Mouse (Mus musculus): ENCODE measurements around the gene Tbc1d4. TPM values are rescaled to one million over a fixed set of nuclear protein-coding genes. Genes with fewer than 3 reads are reported as not detected.

The Tbc1d4 gene
- polyA plus RNA-seq, 1 experiment: 0.04 TPM

- TF ChIP-seq GATA1 (IDR thresholded peaks at IDR 0.05; ENCODE audit: low read length) (no peak), TAL1 (IDR thresholded peaks at IDR 0.05; ENCODE audit: low read length) (no peak)
- Histone ChIP-seq H3K27me3 (ENCODE audit: control insufficient read depth) (no peaks in the 10 kb centered on the region), H3K9me3 (ENCODE audit: control insufficient read depth, low read length) (no peaks in the 10 kb centered on the region), H3K4me1 (ENCODE audit: control insufficient read depth) (no peaks in the 10 kb centered on the region), H3K36me3 (ENCODE audit: control insufficient read depth) (no peaks in the 10 kb centered on the region), H3K4me3 (replicated peaks) (no peak overlapping the region)
Measured at GRCm38 (mm10) chr14:101477827-101478220, 131.2 kb downstream of the Tbc1d4 start.

GRCm38 (mm10) chr14:101477081-101477826, 131.7 kb downstream of the Tbc1d4 start:
- Histone ChIP-seq H3K36me3 (ENCODE audit: control insufficient read depth) (no peaks in the 10 kb centered on the region), H3K27me3 (ENCODE audit: control insufficient read depth) (no peaks in the 10 kb centered on the region), H3K9me3 (ENCODE audit: control insufficient read depth, low read length) (no peaks in the 10 kb centered on the region), H3K4me3 (replicated peaks) (no peak overlapping the region), H3K4me1 (ENCODE audit: control insufficient read depth) (no peaks in the 10 kb centered on the region)
- no peak for TF ChIP-seq GATA1 (IDR thresholded peaks at IDR 0.05; ENCODE audit: low read length)
- TF ChIP-seq TAL1 (IDR thresholded peaks at IDR 0.05; ENCODE audit: low read length): no peak

GRCm38 (mm10) chr14:101469475-101470093, 139.4 kb downstream of the Tbc1d4 start:
- H3K27me3 ChIP-seq (ENCODE audit: control insufficient read depth): no peaks in the 10 kb centered on the region
- no peak for TF ChIP-seq TAL1 (IDR thresholded peaks at IDR 0.05; ENCODE audit: low read length)
- no peak for TF ChIP-seq GATA1 (IDR thresholded peaks at IDR 0.05; ENCODE audit: low read length)
- H3K4me1 ChIP-seq (ENCODE audit: control insufficient read depth): no peaks in the 10 kb centered on the region
- H3K4me3 ChIP-seq (replicated peaks): no peak overlapping the region
- H3K9me3 ChIP-seq (ENCODE audit: control insufficient read depth, low read length): no peaks in the 10 kb centered on the region
- no peaks in the 10 kb centered on the region for H3K36me3 ChIP-seq (ENCODE audit: control insufficient read depth)

GRCm38 (mm10) chr14:101468143-101468542, 140.8 kb downstream of the Tbc1d4 start:
- no peaks in the 10 kb centered on the region for H3K9me3 ChIP-seq (ENCODE audit: control insufficient read depth, low read length)

GRCm38 (mm10) chr14:101467532-101467931, 141.5 kb downstream of the Tbc1d4 start:
- Histone ChIP-seq H3K9me3 (ENCODE audit: control insufficient read depth, low read length) (no peaks in the 10 kb centered on the region), H3K27me3 (ENCODE audit: control insufficient read depth) (no peaks in the 10 kb centered on the region), H3K4me1 (ENCODE audit: control insufficient read depth) (no peaks in the 10 kb centered on the region), H3K36me3 (ENCODE audit: control insufficient read depth) (no peaks in the 10 kb centered on the region), H3K4me3 (replicated peaks) (no peak overlapping the region)
- TF ChIP-seq GATA1 (IDR thresholded peaks at IDR 0.05; ENCODE audit: low read length): no peak
- TF ChIP-seq TAL1 (IDR thresholded peaks at IDR 0.05; ENCODE audit: low read length): no peak

More at GRCm38 (mm10) chr14:101468143-101468542, 140.8 kb downstream of the Tbc1d4 start:
- no peaks in the 10 kb centered on the region for H3K27me3 ChIP-seq (ENCODE audit: control insufficient read depth)
- TF ChIP-seq GATA1 (IDR thresholded peaks at IDR 0.05; ENCODE audit: low read length): no peak
- TF ChIP-seq TAL1 (IDR thresholded peaks at IDR 0.05; ENCODE audit: low read length): no peak
- no peaks in the 10 kb centered on the region for H3K4me1 ChIP-seq (ENCODE audit: control insufficient read depth)
- H3K4me3 ChIP-seq (replicated peaks): no peak overlapping the region
- no peaks in the 10 kb centered on the region for H3K36me3 ChIP-seq (ENCODE audit: control insufficient read depth)

- Histone ChIP-seq H3K4me1 (ENCODE audit: control insufficient read depth) (no peaks in the 10 kb centered on the region), H3K36me3 (ENCODE audit: control insufficient read depth) (no peaks in the 10 kb centered on the region), H3K27me3 (ENCODE audit: control insufficient read depth) (no peaks in the 10 kb centered on the region), H3K4me3 (replicated peaks) (no peak overlapping the region), H3K9me3 (ENCODE audit: control insufficient read depth, low read length) (no peaks in the 10 kb centered on the region)
- no peak for TF ChIP-seq TAL1 (IDR thresholded peaks at IDR 0.05; ENCODE audit: low read length)
- TF ChIP-seq GATA1 (IDR thresholded peaks at IDR 0.05; ENCODE audit: low read length): no peak
Measured at GRCm38 (mm10) chr14:101466521-101466920, 142.5 kb downstream of the Tbc1d4 start.

GRCm38 (mm10) chr14:101465893-101466292, 143.1 kb downstream of the Tbc1d4 start:
- Histone ChIP-seq H3K27me3 (ENCODE audit: control insufficient read depth) (no peaks in the 10 kb centered on the region), H3K9me3 (ENCODE audit: control insufficient read depth, low read length) (no peaks in the 10 kb centered on the region), H3K36me3 (ENCODE audit: control insufficient read depth) (no peaks in the 10 kb centered on the region), H3K4me1 (ENCODE audit: control insufficient read depth) (no peaks in the 10 kb centered on the region), H3K4me3 (replicated peaks) (no peak overlapping the region)
- TF ChIP-seq TAL1 (IDR thresholded peaks at IDR 0.05; ENCODE audit: low read length): no peak
- TF ChIP-seq GATA1 (IDR thresholded peaks at IDR 0.05; ENCODE audit: low read length): no peak

- Histone ChIP-seq H3K9me3 (ENCODE audit: control insufficient read depth, low read length) (no peaks in the 10 kb centered on the region), H3K36me3 (ENCODE audit: control insufficient read depth) (no peaks in the 10 kb centered on the region), H3K27me3 (ENCODE audit: control insufficient read depth) (no peaks in the 10 kb centered on the region), H3K4me3 (replicated peaks) (no peak overlapping the region), H3K4me1 (ENCODE audit: control insufficient read depth) (no peaks in the 10 kb centered on the region)
- TF ChIP-seq TAL1 (IDR thresholded peaks at IDR 0.05; ENCODE audit: low read length): no peak
- no peak for TF ChIP-seq GATA1 (IDR thresholded peaks at IDR 0.05; ENCODE audit: low read length)
Measured at GRCm38 (mm10) chr14:101460768-101461167, 148.2 kb downstream of the Tbc1d4 start.

- no peak overlapping the region for H3K4me3 ChIP-seq (replicated peaks)
- no peaks in the 10 kb centered on the region for H3K4me1 ChIP-seq (ENCODE audit: control insufficient read depth)
- TF ChIP-seq GATA1 (IDR thresholded peaks at IDR 0.05; ENCODE audit: low read length) (no peak), TAL1 (IDR thresholded peaks at IDR 0.05; ENCODE audit: low read length) (no peak)
- no peaks in the 10 kb centered on the region for H3K9me3 ChIP-seq (ENCODE audit: control insufficient read depth, low read length)
- H3K27me3 ChIP-seq (ENCODE audit: control insufficient read depth): no peaks in the 10 kb centered on the region
- H3K36me3 ChIP-seq (ENCODE audit: control insufficient read depth): no peaks in the 10 kb centered on the region
Measured at GRCm38 (mm10) chr14:101452915-101453314, 156.1 kb downstream of the Tbc1d4 start.

Data from erythroblast, embryonic 14.5 days (primary cell).